23 mouse cellular contexts compared by ENCODE assay signal in genomic region chr7:109137441-109137840, GRCm38 (mm10). TPM values are rescaled to one million over a fixed set of nuclear protein-coding genes. Genes with fewer than 3 reads are reported as not detected.
DNase-seq lines count a peak whose midpoint lies in the region; ATAC-seq lines count a peak whose summit lies in the region.
"Had no signal": no experiment of that assay in that cellular context is flagged by ENCODE, and none has a peak within 500 bp of the region (broad histone marks: within the 10 kb centered on the region; RNA-seq: fewer than 3 reads in every experiment).

No protein-coding gene starts in this region.

- WGBS in forebrain, embryonic 15.5 days = 78% methylated on average over 8 of the region's 8 CpGs
- 87% methylated on average over 8 of the region's 8 CpGs for WGBS in forebrain, embryonic 13.5 days
- 78% methylated on average over 8 of the region's 8 CpGs for WGBS in hindbrain, embryonic 16.5 days
- WGBS in hindbrain, embryonic 13.5 days = 88% methylated on average over 8 of the region's 8 CpGs

- peaks cover 5% of the 10 kb centered on the region; the same call in 1 of the 2 replicates for H3K27me3 ChIP-seq in forebrain, embryonic 15.5 days
- H3K27me3 ChIP-seq in forebrain, embryonic 13.5 days = peaks cover 42% of the 10 kb centered on the region
- H3K27me3 ChIP-seq in hindbrain, embryonic 16.5 days (replicated peaks; ENCODE audit: control insufficient read depth, insufficient read depth, low read length) = no peaks in the 10 kb centered on the region
- H3K27me3 ChIP-seq in hindbrain, embryonic 13.5 days = peaks cover 12% of the 10 kb centered on the region; the same call in 1 of the 2 replicates
- H3K27me3 ChIP-seq: embryonic facial prominence, embryonic 12.5 days; lung, embryonic 15.5 days; midbrain, embryonic 15.5 days; Patski had no signal

- ATAC-seq in forebrain, embryonic 15.5 days (replicated peaks) = no peak
- ATAC-seq in forebrain, embryonic 13.5 days = no peak
- ATAC-seq in hindbrain, embryonic 16.5 days = 0 out of 2 replicates have a peak, but pooled peaks have one; percentile 21
- no peak for ATAC-seq in hindbrain, embryonic 13.5 days (ENCODE audit: low FRiP score)
- ATAC-seq: CD4-positive, CD25-positive, alpha-beta regulatory T cell, adult 4 months; forebrain, embryonic 14.5 days; hindbrain, postnatal 0 days; midbrain, embryonic 15.5 days; Patski had no signal

- DNase-seq in cerebellum, adult 18-20 months = peak; percentile 60 to 71
- DNase-seq in cerebellum, postnatal 25 days = peak; percentile 71 to 83
- no peak for DNase-seq in ovary, postnatal 36 days (ENCODE audit: low spot score)
- DNase-seq in right cerebral cortex, postnatal 36 days (ENCODE audit: low spot score in 2 of 2) = no peak
- DNase-seq: adrenal gland, postnatal 10 days; kidney, adult 18-20 months; lung, postnatal 4 days; right cerebral cortex, postnatal 14 days had no signal

- peaks cover 11% of the 10 kb centered on the region for H3K4me1 ChIP-seq in forebrain, embryonic 15.5 days
- H3K4me1 ChIP-seq in forebrain, embryonic 13.5 days = peaks cover 14% of the 10 kb centered on the region
- H3K4me1 ChIP-seq in hindbrain, embryonic 16.5 days (ENCODE audit: control insufficient read depth, insufficient read depth, low read depth, low read length) = peaks cover 9% of the 10 kb centered on the region; the same call in 1 of the 2 replicates
- H3K4me1 ChIP-seq in hindbrain, embryonic 13.5 days (replicated peaks) = peaks cover 11% of the 10 kb centered on the region
- H3K4me1 ChIP-seq: embryonic facial prominence, embryonic 12.5 days; lung, embryonic 15.5 days had no signal

- no peak overlapping the region for H3K9ac ChIP-seq in forebrain, embryonic 15.5 days (replicated peaks)
- no peak overlapping the region for H3K9ac ChIP-seq in forebrain, embryonic 13.5 days
- H3K9ac ChIP-seq in hindbrain, embryonic 16.5 days (ENCODE audit: low read depth, low read length) = no peak overlapping the region
- no peak overlapping the region for H3K9ac ChIP-seq in hindbrain, embryonic 13.5 days
- H3K9ac ChIP-seq: embryonic facial prominence, embryonic 12.5 days; liver, embryonic 14.5 days; lung, embryonic 15.5 days; midbrain, embryonic 15.5 days; neural tube, embryonic 15.5 days had no signal

- H3K4me2 ChIP-seq in forebrain, embryonic 15.5 days (replicated peaks) = no peak overlapping the region
- no peak overlapping the region for H3K4me2 ChIP-seq in forebrain, embryonic 13.5 days
- no peak overlapping the region for H3K4me2 ChIP-seq in hindbrain, embryonic 16.5 days (ENCODE audit: low read length)
- no peak overlapping the region for H3K4me2 ChIP-seq in hindbrain, embryonic 13.5 days
- H3K4me2 ChIP-seq: embryonic facial prominence, embryonic 12.5 days; lung, embryonic 15.5 days; midbrain, embryonic 15.5 days; neural tube, embryonic 15.5 days had no signal

- 0 out of 2 replicates have a peak overlapping the region, but pooled peaks have one; percentile 6 for H3K27ac ChIP-seq in forebrain, embryonic 15.5 days (replicated peaks)
- H3K27ac ChIP-seq in forebrain, embryonic 13.5 days = no peak overlapping the region
- no peak overlapping the region for H3K27ac ChIP-seq in hindbrain, embryonic 16.5 days (ENCODE audit: low read depth, low read length)
- no peak overlapping the region for H3K27ac ChIP-seq in hindbrain, embryonic 13.5 days
- H3K27ac ChIP-seq: embryonic facial prominence, embryonic 12.5 days; hindbrain, postnatal 0 days; kidney, postnatal 0 days; liver, embryonic 14.5 days; lung, embryonic 15.5 days; midbrain, embryonic 15.5 days; neural tube, embryonic 15.5 days had no signal

- H3K4me3 ChIP-seq in forebrain, embryonic 15.5 days = no peak overlapping the region
- H3K4me3 ChIP-seq in forebrain, embryonic 13.5 days = no peak overlapping the region
- H3K4me3 ChIP-seq in hindbrain, embryonic 16.5 days (ENCODE audit: low read length) = no peak overlapping the region
- H3K4me3 ChIP-seq in hindbrain, embryonic 13.5 days = no peak overlapping the region
- H3K4me3 ChIP-seq: embryonic facial prominence, embryonic 12.5 days; erythroblast, embryonic 14.5 days; lung, embryonic 15.5 days; midbrain, embryonic 15.5 days; neural tube, embryonic 15.5 days had no signal

- no peaks in the 10 kb centered on the region for H3K9me3 ChIP-seq in forebrain, embryonic 15.5 days
- no peaks in the 10 kb centered on the region for H3K9me3 ChIP-seq in forebrain, embryonic 13.5 days (replicated peaks)
- H3K9me3 ChIP-seq in hindbrain, embryonic 16.5 days (ENCODE audit: control insufficient read depth, low read length) = no peaks in the 10 kb centered on the region
- no peaks in the 10 kb centered on the region for H3K9me3 ChIP-seq in hindbrain, embryonic 13.5 days
- H3K9me3 ChIP-seq: embryonic facial prominence, embryonic 12.5 days; lung, embryonic 15.5 days; midbrain, embryonic 15.5 days; neural tube, embryonic 15.5 days had no signal

- peaks cover 8% of the 10 kb centered on the region; the same call in 1 of the 2 replicates for H3K36me3 ChIP-seq in forebrain, embryonic 15.5 days
- peaks cover 45% of the 10 kb centered on the region for H3K36me3 ChIP-seq in forebrain, embryonic 13.5 days (ENCODE audit: poor library complexity, severe bottlenecking)
- H3K36me3 ChIP-seq in hindbrain, embryonic 16.5 days (ENCODE audit: control insufficient read depth, insufficient read depth, low read length) = no peaks in the 10 kb centered on the region
- no peaks in the 10 kb centered on the region for H3K36me3 ChIP-seq in hindbrain, embryonic 13.5 days
- H3K36me3 ChIP-seq: embryonic facial prominence, embryonic 12.5 days; lung, embryonic 15.5 days; midbrain, embryonic 15.5 days; neural tube, embryonic 15.5 days had no signal

RNA-seq across cellular contexts. Expression of gene Lmo1, which starts 37.6 kb away (rescaled TPM):
- polyA plus RNA-seq in forebrain, embryonic 15.5 days (2015; fragmentation: Nextera tagmentation; extraction: Ambion mirVana) = 102 and 134 TPM in 2 replicates
- polyA plus RNA-seq in forebrain, embryonic 13.5 days (2015; fragmentation: Nextera tagmentation; extraction: Ambion mirVana) = 36.5 and 50.5 TPM in 2 replicates
- polyA plus RNA-seq in hindbrain, embryonic 16.5 days (2015; fragmentation: Nextera tagmentation; extraction: Ambion mirVana) = 35.6 and 48.0 TPM in 2 replicates
- 42.8 and 49.8 TPM in 2 replicates for polyA plus RNA-seq in hindbrain, embryonic 13.5 days (2015; fragmentation: Nextera tagmentation; extraction: Ambion mirVana)
- polyA plus RNA-seq: CD4-positive, CD25-positive, alpha-beta regulatory T cell, adult 4 months; erythroblast, embryonic 14.5 days had no signal

RNA-seq across cellular contexts. Expression of gene Ric3, which starts 54.3 kb away (rescaled TPM):
- polyA plus RNA-seq in forebrain, embryonic 15.5 days (2015; fragmentation: Nextera tagmentation; extraction: Ambion mirVana) = 28.2 and 30.4 TPM in 2 replicates
- 23.2 and 27.6 TPM in 2 replicates for polyA plus RNA-seq in forebrain, embryonic 13.5 days (2015; fragmentation: Nextera tagmentation; extraction: Ambion mirVana)
- 32.2 and 34.3 TPM in 2 replicates for polyA plus RNA-seq in hindbrain, embryonic 16.5 days (2015; fragmentation: Nextera tagmentation; extraction: Ambion mirVana)
- polyA plus RNA-seq in hindbrain, embryonic 13.5 days (2015; fragmentation: Nextera tagmentation; extraction: Ambion mirVana) = 28.3 and 30.1 TPM in 2 replicates

Comparison
In these comparisons a context has a peak if more than half of its experiments do, and no peak if none do; other contexts are left out.
1. DNase-seq: peak in cerebellum, adult 18-20 months (2 of 2) and cerebellum, postnatal 25 days (2 of 2); none in ovary, postnatal 36 days (single experiment) and right cerebral cortex, postnatal 36 days (0 of 2).